Mouse (Mus musculus) forebrain, embryonic 10.5 days (tissue): ENCODE data around the gene Hmces. TPM values are rescaled to one million over a fixed set of nuclear protein-coding genes. Genes with fewer than 3 reads are reported as not detected.

ENCODE experiments used
- DNase-seq: peaks from one replicate; pipeline ENCODE4 v3.0.0-alpha.2; 2017; ENCODE audit warnings: low spot score; ENCODE audit errors: extremely low spot score
- H3K27ac ChIP-seq: fragments of 300-500 bp; sonication (generic); 2 replicates; pipeline ENCODE4 v1.5.1; 2016; ENCODE audit warnings: mild to moderate bottlenecking
- H3K27me3 ChIP-seq: fragments of 300-500 bp; sonication (generic); 2 replicates; pipeline ENCODE4 v1.6.1; 2016; ENCODE audit warnings: mild to moderate bottlenecking; ENCODE audit not compliant: poor library complexity, severe bottlenecking
- H3K36me3 ChIP-seq: fragments of 300-500 bp; sonication (generic); replicated peaks from 2 replicates; pipeline ENCODE4 v1.6.1; 2016; ENCODE audit warnings: mild to moderate bottlenecking, moderate library complexity
- H3K4me1 ChIP-seq: fragments of 300-500 bp; sonication (generic); 2 replicates; pipeline ENCODE4 v1.6.1; 2016
- H3K4me3 ChIP-seq: fragments of 300-500 bp; sonication (generic); 2 replicates; pipeline ENCODE4 v1.5.1; 2016; ENCODE audit warnings: mild to moderate bottlenecking, moderate library complexity
- H3K9me3 ChIP-seq: fragments of 300-500 bp; sonication (generic); 2 replicates; pipeline ENCODE4 v1.6.1; 2016; ENCODE audit warnings: mild to moderate bottlenecking, moderate library complexity
- WGBS: fragments of 180-500 bp; shearing (Covaris S2); methylation state at CpG from one replicate; pipeline ENCODE4 v1.1.7; 2016; 5-methylcytosine and 5-hydroxymethylcytosine counted together
- polyA plus RNA-seq: library from polyadenylated mRNA; unstranded; fragments of >200 nt; fragmentation: Nextera tagmentation; extraction: Ambion mirVana; gene quantifications from 2 replicates; pipeline ENCODE4 v1.2.1, GENCODE M21; 2016

The Hmces gene
- polyA plus RNA-seq: 61.5 and 65.3 TPM in 2 replicates

GRCm38 (mm10) chr6:87913661-87914325, at the start of gene Hmces:
TSS of gene Hmces (plus strand) at chr6:87913935.
- Histone ChIP-seq H3K4me1 (peaks cover 28% of the 10 kb centered on the region), H3K36me3 (peaks cover 76% of the 10 kb centered on the region), H3K4me3 (peak within 1 kb of the TSS; percentile 88), H3K9me3 (no peaks in the 10 kb centered on the region), H3K27ac (peak within 1 kb of the TSS; percentile 92), H3K27me3 (no peaks in the 10 kb centered on the region)
- DNase-seq: peak; percentile 70
- WGBS: under 1% methylated on average over 50 of the region's 62 CpGs

GRCm38 (mm10) chr6:87866211-87866610, 47.5 kb upstream of the Hmces start:
- no peak overlapping the region for H3K27ac ChIP-seq
- H3K36me3 ChIP-seq: no peaks in the 10 kb centered on the region
- DNase-seq: no peak
- no peaks in the 10 kb centered on the region for H3K9me3 ChIP-seq
- H3K4me3 ChIP-seq: no peak overlapping the region
- H3K27me3 ChIP-seq: no peaks in the 10 kb centered on the region
- no peaks in the 10 kb centered on the region for H3K4me1 ChIP-seq
- 91% methylated on average over 6 of the region's 6 CpGs for WGBS

- WGBS: 84% methylated on average over 2 of the region's 2 CpGs
- Histone ChIP-seq H3K36me3 (no peaks in the 10 kb centered on the region), H3K4me1 (no peaks in the 10 kb centered on the region), H3K9me3 (no peaks in the 10 kb centered on the region), H3K27ac (no peak overlapping the region), H3K27me3 (no peaks in the 10 kb centered on the region), H3K4me3 (no peak overlapping the region)
- no peak for DNase-seq
Observed at GRCm38 (mm10) chr6:87867256-87867655, 46.5 kb upstream of the Hmces start.

- Histone ChIP-seq H3K4me1 (no peaks in the 10 kb centered on the region), H3K9me3 (no peaks in the 10 kb centered on the region), H3K27ac (no peak overlapping the region), H3K4me3 (no peak overlapping the region), H3K27me3 (no peaks in the 10 kb centered on the region), H3K36me3 (no peaks in the 10 kb centered on the region)
- no peak for DNase-seq
- 83% methylated on average over 9 of the region's 9 CpGs for WGBS
Observed at GRCm38 (mm10) chr6:87868871-87869506, 44.7 kb upstream of the Hmces start.

GRCm38 (mm10) chr6:87870440-87870839, 43.3 kb upstream of the Hmces start:
- no peaks in the 10 kb centered on the region for H3K27me3 ChIP-seq
- H3K4me3 ChIP-seq: no peak overlapping the region
- H3K27ac ChIP-seq: no peak overlapping the region
- H3K9me3 ChIP-seq: no peaks in the 10 kb centered on the region
- DNase-seq: no peak
- no peaks in the 10 kb centered on the region for H3K4me1 ChIP-seq
- no peaks in the 10 kb centered on the region for H3K36me3 ChIP-seq
- WGBS: 82% methylated on average over 1 of the region's 1 CpGs

- 86% methylated on average over 7 of the region's 7 CpGs for WGBS
Observed at GRCm38 (mm10) chr6:87871240-87871639, 42.5 kb upstream of the Hmces start.

GRCm38 (mm10) chr6:87873104-87873503, 40.6 kb upstream of the Hmces start:
- Histone ChIP-seq H3K27me3 (no peaks in the 10 kb centered on the region), H3K27ac (no peak overlapping the region), H3K36me3 (no peaks in the 10 kb centered on the region), H3K4me3 (no peak overlapping the region), H3K4me1 (0 out of 2 replicates have a peak, but pooled peaks cover 3% of the 10 kb centered on the region), H3K9me3 (no peaks in the 10 kb centered on the region)
- no peak for DNase-seq
- 59% methylated on average over 1 of the region's 1 CpGs for WGBS

More at GRCm38 (mm10) chr6:87871240-87871639, 42.5 kb upstream of the Hmces start:
- no peaks in the 10 kb centered on the region for H3K27me3 ChIP-seq
- no peaks in the 10 kb centered on the region for H3K36me3 ChIP-seq
- H3K27ac ChIP-seq: no peak overlapping the region
- no peak overlapping the region for H3K4me3 ChIP-seq
- no peak for DNase-seq
- 0 out of 2 replicates have a peak, but pooled peaks cover 1% of the 10 kb centered on the region for H3K4me1 ChIP-seq
- no peaks in the 10 kb centered on the region for H3K9me3 ChIP-seq

GRCm38 (mm10) chr6:87873963-87874362, 39.8 kb upstream of the Hmces start:
- no peak overlapping the region for H3K4me3 ChIP-seq
- 0 out of 2 replicates have a peak, but pooled peaks cover 3% of the 10 kb centered on the region for H3K4me1 ChIP-seq
- no peaks in the 10 kb centered on the region for H3K9me3 ChIP-seq
- 90% methylated on average over 2 of the region's 2 CpGs for WGBS
- no peaks in the 10 kb centered on the region for H3K36me3 ChIP-seq
- H3K27ac ChIP-seq: no peak overlapping the region
- no peak for DNase-seq
- no peaks in the 10 kb centered on the region for H3K27me3 ChIP-seq

GRCm38 (mm10) chr6:87875083-87875482, 38.7 kb upstream of the Hmces start:
- Histone ChIP-seq H3K4me1 (0 out of 2 replicates have a peak, but pooled peaks cover 3% of the 10 kb centered on the region), H3K27me3 (no peaks in the 10 kb centered on the region), H3K4me3 (no peak overlapping the region), H3K27ac (no peak overlapping the region), H3K9me3 (no peaks in the 10 kb centered on the region), H3K36me3 (no peaks in the 10 kb centered on the region)
- no peak for DNase-seq
- 88% methylated on average over 1 of the region's 1 CpGs for WGBS

GRCm38 (mm10) chr6:87875562-87875961, 38.2 kb upstream of the Hmces start:
- no peak overlapping the region for H3K4me3 ChIP-seq
- 0 out of 2 replicates have a peak, but pooled peaks cover 3% of the 10 kb centered on the region for H3K4me1 ChIP-seq
- no peaks in the 10 kb centered on the region for H3K36me3 ChIP-seq
- H3K27ac ChIP-seq: no peak overlapping the region
- no peak for DNase-seq
- no peaks in the 10 kb centered on the region for H3K27me3 ChIP-seq
- no peaks in the 10 kb centered on the region for H3K9me3 ChIP-seq
- WGBS: 94% methylated on average over 7 of the region's 7 CpGs

GRCm38 (mm10) chr6:87876068-87876643, 37.6 kb upstream of the Hmces start:
- no peaks in the 10 kb centered on the region for H3K27me3 ChIP-seq
- 77% methylated on average over 13 of the region's 13 CpGs for WGBS
- H3K9me3 ChIP-seq: no peaks in the 10 kb centered on the region
- H3K4me1 ChIP-seq: 0 out of 2 replicates have a peak, but pooled peaks cover 3% of the 10 kb centered on the region
- no peak for DNase-seq
- no peak overlapping the region for H3K4me3 ChIP-seq
- H3K27ac ChIP-seq: no peak overlapping the region
- no peaks in the 10 kb centered on the region for H3K36me3 ChIP-seq

GRCm38 (mm10) chr6:87879010-87879409, 34.7 kb upstream of the Hmces start:
- Histone ChIP-seq H3K27me3 (no peaks in the 10 kb centered on the region), H3K36me3 (no peaks in the 10 kb centered on the region), H3K27ac (no peak overlapping the region), H3K4me1 (0 out of 2 replicates have a peak, but pooled peaks cover 3% of the 10 kb centered on the region), H3K4me3 (no peak overlapping the region), H3K9me3 (no peaks in the 10 kb centered on the region)
- no peak for DNase-seq
- WGBS: 53% methylated on average over 4 of the region's 4 CpGs

- no peaks in the 10 kb centered on the region for H3K36me3 ChIP-seq
- no peak for DNase-seq
- 81% methylated on average over 3 of the region's 3 CpGs for WGBS
- H3K4me1 ChIP-seq: 0 out of 2 replicates have a peak, but pooled peaks cover 3% of the 10 kb centered on the region
- H3K27ac ChIP-seq: no peak overlapping the region
- no peaks in the 10 kb centered on the region for H3K27me3 ChIP-seq
- no peaks in the 10 kb centered on the region for H3K9me3 ChIP-seq
- no peak overlapping the region for H3K4me3 ChIP-seq
Observed at GRCm38 (mm10) chr6:87879628-87880027, 34.1 kb upstream of the Hmces start.
